Mouse (Mus musculus) layer of hippocampus, adult 8-10 months (tissue): Measurements from ENCODE around the gene Hs3st6. TPM values are rescaled to one million over a fixed set of nuclear protein-coding genes. Genes with fewer than 3 reads are reported as not detected.
"Not testable (repeated sequence)": the region's sequence is repeated elsewhere in the genome, so short reads cannot be mapped to it uniquely, and the experiment has no call there.

Experiments
- DNase-seq, 2 experiments: peaks; one replicate each; pipeline ENCODE4 v3.0.0; 2022; ENCODE audit warnings: low spot score in 2 of 2
- total RNA-seq, 4 experiments: library from RNA; stranded (reverse); gene quantifications; 2 replicates each; pipeline ENCODE4 v1.2.4; 2022

Hs3st6 gene
- total RNA-seq, result under 1 TPM in 1 of 4 experiments, not detected in 3; 0.23 TPM

DNA sequence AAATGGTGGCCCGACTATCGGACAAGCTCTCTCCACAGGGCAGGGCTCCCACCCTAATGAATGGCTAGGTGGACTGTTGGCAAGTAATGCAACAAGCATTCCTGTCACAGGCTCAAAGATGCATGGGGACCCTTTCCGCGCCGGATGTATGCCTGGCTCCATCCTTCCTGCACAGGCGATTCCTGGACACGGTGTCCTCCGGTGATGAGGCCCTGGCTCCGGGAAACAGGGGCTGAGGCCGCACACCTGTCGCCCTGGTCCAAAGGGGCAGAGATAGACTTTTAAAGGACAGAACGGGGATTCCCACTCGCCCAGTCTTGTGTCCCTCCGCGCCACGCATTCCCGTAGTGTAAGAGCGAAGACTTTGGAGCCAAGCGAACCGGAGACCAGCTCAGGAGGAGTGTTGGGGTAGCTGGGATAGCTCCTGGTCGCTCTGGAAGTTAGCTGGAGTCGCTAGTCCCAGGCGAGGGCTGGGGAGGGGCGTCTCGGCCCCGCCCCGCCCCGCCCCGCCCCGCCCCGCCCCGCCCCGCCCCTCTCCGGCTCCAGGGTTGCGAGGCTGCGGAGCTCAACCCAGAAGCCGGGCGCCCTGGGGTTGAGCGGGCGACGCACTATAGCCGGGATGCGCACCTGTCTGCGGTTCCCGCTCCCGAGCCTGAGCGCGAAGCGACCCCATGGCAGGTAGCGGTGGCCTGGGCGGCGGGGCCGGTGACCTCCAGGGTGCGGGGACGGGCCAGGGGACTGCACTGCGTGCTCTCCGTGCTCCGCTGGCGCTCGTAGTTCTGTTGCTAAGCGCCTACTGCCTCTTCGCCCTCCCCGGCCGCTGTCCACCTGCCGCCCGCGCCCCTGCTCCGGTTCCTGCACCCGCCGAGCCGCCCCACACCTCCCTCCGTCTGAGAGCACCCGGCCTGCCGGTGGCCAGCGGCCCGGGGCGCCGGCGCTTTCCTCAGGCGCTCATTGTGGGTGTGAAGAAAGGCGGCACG, at the start of gene Hs3st6:
Gene Hs3st6 (plus strand): TSS at position 574 of the 980 bp plus-strand sequence.
- no peak for DNase-seq

DNA sequence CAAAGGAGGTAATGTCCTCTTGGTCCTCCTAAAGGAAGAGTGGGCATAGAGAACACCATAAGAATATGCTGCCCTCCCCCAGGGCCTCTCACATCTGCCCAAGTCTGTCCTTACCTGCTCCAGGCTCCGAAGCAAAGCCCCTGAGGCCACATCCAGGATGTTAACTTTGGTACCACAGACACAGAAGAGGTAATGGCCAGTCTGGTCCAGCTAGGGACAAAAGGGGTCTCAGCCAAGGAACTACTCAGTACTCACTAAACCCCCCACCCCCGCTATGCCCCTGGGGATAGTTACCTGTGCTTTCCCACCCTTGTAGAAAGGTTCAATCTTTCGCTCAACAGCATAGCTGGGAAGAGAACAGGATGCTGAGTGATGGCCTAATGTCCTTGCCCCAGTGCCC, 47.0 kb upstream of the Hs3st6 start:
- no peak for DNase-seq

DNA sequence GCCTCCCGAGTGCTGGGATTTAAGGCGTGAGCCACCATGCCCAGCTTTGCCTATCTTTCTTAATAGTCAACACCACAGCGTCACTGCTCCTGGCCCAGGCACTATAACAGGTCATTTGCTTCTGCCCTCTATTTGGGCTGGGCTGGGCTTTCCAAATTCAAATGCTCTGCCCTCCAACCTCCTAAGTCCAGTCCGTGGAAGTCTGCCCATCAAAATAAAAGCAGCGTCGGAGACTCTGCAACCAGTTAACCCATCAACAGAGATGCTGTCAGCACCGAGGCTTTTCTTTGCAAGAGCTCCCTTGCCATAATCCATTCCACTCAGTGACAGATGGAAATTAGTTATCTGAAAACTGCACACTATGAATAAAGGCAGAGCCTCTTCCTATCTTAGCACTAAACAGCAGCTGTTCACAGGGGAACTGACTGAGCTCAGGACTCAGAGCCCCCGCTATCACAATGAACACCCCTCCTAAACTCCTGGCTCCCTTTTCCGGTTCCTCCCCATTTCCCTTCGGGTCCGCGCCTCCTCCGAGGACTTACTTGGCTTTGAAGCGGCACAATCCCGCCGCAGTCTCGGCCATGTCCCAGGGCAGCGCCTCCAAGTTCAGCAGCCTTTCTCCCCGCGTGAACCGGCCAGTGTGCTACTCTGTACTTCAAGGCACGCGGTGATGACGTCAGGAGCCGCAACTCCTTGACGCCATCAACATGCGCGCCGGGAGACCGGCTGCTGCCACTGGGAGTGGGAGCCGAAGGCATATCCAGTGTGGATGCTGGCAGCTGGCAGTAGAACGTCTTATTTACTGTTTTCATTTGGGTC, 45.6 kb upstream of the Hs3st6 start, which contains the start of gene Tbl3:
Gene Tbl3 (minus strand): TSS at position 679 of the 819 bp plus-strand sequence.
- peak; percentile 91 to 95 for DNase-seq

GRCm38 (mm10) chr17:24707801-24708425, 44.9 kb upstream of the Hs3st6 start:
- no peak for DNase-seq

DNA sequence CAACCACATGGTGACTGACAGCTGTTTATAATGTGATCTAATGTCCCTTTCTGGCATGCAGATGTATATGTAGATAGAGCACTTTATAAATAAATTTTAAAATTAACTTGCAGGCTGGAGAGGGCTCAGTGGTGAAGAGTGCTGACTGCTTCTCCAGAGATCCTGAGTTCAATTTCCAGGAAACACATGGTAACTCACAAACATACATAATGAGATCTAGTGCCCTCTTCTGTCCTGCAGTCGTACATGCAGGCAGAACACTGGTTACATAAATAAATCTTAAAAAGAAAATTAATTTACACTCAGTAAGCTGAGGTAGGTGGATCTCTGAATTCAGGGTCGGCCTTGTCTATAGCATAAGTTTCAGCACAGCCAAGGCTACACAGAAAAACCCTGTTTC, 44.1 kb upstream of the Hs3st6 start:
- no peak for DNase-seq

- DNase-seq, result no peak
These were observed 37.2 kb upstream of the Hs3st6 start for GRCm38 (mm10) chr17:24715556-24715955.

GRCm38 (mm10) chr17:24716166-24716682, 36.6 kb upstream of the Hs3st6 start:
- peak in 1 of 2 experiments; percentile 7 for DNase-seq

DNA sequence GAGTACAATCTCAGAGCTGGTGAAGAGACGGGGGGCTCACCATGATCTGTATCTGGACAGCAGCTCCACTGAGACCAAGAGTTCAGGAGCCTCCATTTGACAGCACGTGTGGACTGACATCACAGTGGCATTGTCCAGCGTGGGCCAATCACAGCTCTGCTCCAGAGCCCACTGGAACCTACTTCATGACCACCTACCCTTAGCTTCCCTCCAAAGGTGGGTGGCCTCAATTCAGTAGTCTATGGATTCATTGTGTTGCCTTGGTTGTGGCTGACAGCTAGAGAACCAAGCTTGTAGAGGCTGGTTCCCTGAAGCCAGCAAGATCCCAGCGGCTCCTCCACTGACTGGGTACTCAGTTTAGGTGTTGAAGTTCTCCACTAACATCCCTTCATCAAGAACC, 34.8 kb upstream of the Hs3st6 start, which contains the start of the genes Rnf151 and Rps2:
Gene Rnf151 (minus strand): TSS at position 121 of the 400 bp plus-strand sequence.
Gene Rps2 (plus strand): TSS at position 174 of the 400 bp plus-strand sequence.
- peak in 1 of 2 experiments; percentile 9 for DNase-seq

- not testable (repeated sequence) for DNase-seq
These were observed 33.9 kb upstream of the Hs3st6 start for GRCm38 (mm10) chr17:24718938-24719337.

GRCm38 (mm10) chr17:24719494-24720222, 33.1 kb upstream of the Hs3st6 start:
- peak; percentile 98 to 99 for DNase-seq

DNA sequence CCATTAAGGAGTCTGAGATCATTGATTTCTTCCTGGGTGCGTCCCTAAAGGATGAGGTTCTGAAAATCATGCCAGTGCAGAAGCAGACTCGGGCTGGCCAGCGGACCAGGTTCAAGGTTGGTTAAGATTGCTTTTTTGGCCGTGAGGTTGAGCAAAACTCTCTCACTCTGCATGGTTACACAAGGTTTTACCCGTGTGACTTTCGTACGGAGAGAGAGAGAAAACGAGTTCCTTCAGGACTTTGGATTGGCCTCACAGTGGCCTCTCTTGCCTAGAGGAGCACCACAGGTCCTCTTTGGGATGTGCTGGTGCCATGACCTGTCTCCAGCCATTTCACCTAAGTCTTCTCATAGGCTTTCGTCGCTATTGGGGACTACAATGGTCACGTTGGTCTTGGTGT, 32.2 kb upstream of the Hs3st6 start:
- DNase-seq, result not testable (repeated sequence)

DNA sequence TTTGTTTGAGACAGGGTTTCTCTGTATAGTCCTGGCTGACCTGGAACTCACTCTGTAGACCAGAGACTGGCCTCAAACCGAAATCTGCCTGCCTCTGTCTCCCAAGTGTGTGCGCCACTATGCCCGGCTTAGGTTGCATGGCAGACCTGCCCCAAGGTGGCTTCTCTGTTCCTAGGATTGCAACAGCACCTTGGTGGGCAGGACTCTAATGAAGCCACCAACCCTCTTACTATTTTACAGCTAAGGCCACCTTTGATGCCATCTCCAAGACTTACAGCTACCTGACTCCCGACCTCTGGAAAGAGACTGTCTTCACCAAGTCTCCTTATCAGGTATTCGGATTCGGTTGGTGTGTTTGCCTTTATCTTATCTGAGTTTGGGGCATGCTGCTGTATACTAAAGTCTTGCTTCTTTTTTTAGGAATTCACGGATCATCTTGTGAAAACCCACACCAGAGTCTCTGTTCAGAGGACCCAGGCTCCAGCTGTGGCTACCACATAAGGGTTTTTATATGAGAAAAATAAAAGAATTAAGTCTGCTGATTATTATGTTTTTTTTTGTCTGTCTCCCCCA, 31.3 kb upstream of the Hs3st6 start:
- DNase-seq, result not testable (repeated sequence)

- DNase-seq, result no peak
These were observed 30.4 kb upstream of the Hs3st6 start for GRCm38 (mm10) chr17:24722220-24722924.

- DNase-seq, result no peak
These were observed 29.5 kb upstream of the Hs3st6 start for GRCm38 (mm10) chr17:24723122-24723880.

- no peak for DNase-seq
These were observed 29.0 kb upstream of the Hs3st6 start for GRCm38 (mm10) chr17:24723881-24724180.

- DNase-seq, result peak; percentile 90 to 98
These were observed 28.6 kb upstream of the Hs3st6 start, which contains the start of gene Ndufb10 for GRCm38 (mm10) chr17:24724184-24724583. Gene Ndufb10, minus strand, starts transcription at chr17:24724478.

GRCm38 (mm10) chr17:24725637-24726390, 27.0 kb upstream of the Hs3st6 start:
- no peak for DNase-seq

DNA sequence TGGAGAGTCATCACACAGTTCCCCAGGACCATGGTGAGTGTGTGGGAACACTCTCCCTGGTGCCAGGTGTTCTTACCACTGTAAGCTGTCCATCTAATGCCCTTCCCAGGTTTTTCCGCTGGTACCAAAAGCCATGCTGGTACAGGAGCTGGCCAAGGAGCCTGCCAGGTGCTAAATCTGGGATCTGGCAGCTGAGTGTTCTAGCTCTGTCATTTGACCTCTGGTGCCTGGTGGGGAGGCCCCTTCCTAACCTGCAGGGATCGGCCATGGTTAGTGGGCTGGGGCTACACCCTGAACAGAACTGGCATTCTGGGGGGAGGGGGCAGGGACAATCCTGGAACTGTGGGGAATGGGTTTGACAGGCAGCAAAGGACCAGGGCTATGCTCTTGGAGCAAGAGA, 25.2 kb upstream of the Hs3st6 start, which contains the start of gene Rpl3l:
Gene Rpl3l (plus strand): TSS at position 203 of the 400 bp plus-strand sequence.
- DNase-seq, result no peak
